Mouse (Mus musculus) adrenal gland, adult (tissue): ENCODE results near the gene Gm10230.
"Not testable (repeated sequence)": the region's sequence is repeated elsewhere in the genome, so short reads cannot be mapped to it uniquely, and the experiment has no call there.

Experiments used
- DNase-seq, 2 experiments: peaks; one replicate each; pipeline ENCODE4 v3.0.0; 2022 to 2023; ENCODE audit warnings: low spot score in 1 of 2; ENCODE audit not compliant: inconsistent age in 2 of 2

Gm10230 gene

DNA sequence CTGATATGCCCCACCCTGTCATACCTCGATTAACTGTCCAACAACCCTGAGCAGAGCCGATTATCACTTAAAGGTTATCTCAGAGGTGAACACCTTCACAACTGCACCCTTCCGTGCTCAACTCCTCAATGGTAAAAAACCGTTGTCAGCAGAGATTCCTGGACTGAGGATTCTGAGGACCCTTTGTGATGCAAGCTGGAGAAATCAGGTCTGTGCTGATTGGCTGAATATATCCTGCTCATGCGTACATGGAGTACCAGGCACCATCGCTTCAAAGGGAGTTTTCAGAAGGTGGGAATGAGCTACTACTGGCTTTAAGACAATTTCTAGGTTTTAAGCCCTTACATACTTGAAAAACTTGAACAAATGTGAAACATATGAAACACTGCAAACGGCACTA lies at the start of gene Gm10230:
Gm10230 (minus strand) TSS at position 101 of the 400 bp plus-strand sequence.
- DNase-seq = not testable (repeated sequence)
